Mouse (Mus musculus): ENCODE measurements around the gene Naaa.

- no peak for TF ChIP-seq MAX (IDR thresholded peaks at IDR 0.05; ENCODE audit: low read length)
- no peak for TF ChIP-seq TBP (conservative IDR thresholded peaks at IDR 0.05; ENCODE audit: low read depth, low read length)
- TF ChIP-seq POLR2A (IDR thresholded peaks at IDR 0.05; ENCODE audit: low read depth, low read length), result no peak
- TF ChIP-seq JUN (IDR thresholded peaks at IDR 0.05; ENCODE audit: insufficient read depth, low read depth, low read length), result no peak
- no peak for TF ChIP-seq EP300 (IDR thresholded peaks at IDR 0.05; ENCODE audit: low read length)
- TF ChIP-seq CHD1 (IDR thresholded peaks at IDR 0.05; ENCODE audit: low read depth, low read length), result no peak
- no peak for TF ChIP-seq CTCF (conservative IDR thresholded peaks at IDR 0.05 in 1 of 2, IDR thresholded peaks at IDR 0.05 in 1 of 2; ENCODE audit: low read depth in 2 of 2, low read length in 2 of 2)
These were observed 25.1 kb downstream of the Naaa start for GRCm38 (mm10) chr5:92252797-92253343.

Data from CH12.LX (cell line).